Mouse (Mus musculus): ENCODE measurements around the gene Glis3. TPM values are rescaled to one million over a fixed set of nuclear protein-coding genes. Genes with fewer than 3 reads are reported as not detected.

Gene Glis3
- 0.06 TPM in 1 of 2 replicates, not detected in the other for polyA plus RNA-seq (2012; ENCODE audit: insufficient read depth, low replicate concordance)

DNA sequence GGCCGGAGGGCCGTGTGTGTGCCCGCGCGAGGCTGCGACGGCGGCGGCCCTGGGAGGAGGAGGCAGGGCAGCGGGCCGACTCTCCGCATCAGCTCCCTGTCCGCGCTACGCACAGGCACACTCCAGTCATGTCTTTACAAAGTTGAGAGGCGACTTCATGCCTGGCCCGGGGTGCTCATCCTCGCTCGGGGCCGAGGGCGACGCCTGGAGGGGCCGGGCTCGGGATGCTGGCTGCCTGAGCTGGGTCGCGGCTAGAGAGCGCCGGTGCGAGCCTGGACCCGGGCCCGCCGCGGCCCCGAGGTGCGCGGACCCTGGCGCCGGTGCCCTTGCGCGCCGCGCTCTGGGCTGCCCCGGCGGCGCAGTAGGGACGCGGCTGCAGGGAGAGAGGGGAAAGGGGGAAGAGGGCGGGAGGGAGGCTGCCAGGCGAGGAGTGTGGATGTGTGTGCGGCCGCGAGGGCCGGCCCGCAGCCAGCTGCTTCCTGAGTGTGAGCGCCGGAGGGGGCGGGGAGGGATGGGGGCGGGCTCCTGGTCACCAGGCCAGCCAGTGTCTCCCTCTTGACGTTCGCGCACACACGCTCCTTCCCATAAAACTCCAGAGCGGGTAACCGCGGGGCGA is at the start of gene Glis3:
TSS of gene Glis3 (minus strand) at position 302 of the 616 bp plus-strand sequence.
- peak within 1 kb of the TSS; percentile 92 for H3K4me3 ChIP-seq (replicated peaks)

DNA sequence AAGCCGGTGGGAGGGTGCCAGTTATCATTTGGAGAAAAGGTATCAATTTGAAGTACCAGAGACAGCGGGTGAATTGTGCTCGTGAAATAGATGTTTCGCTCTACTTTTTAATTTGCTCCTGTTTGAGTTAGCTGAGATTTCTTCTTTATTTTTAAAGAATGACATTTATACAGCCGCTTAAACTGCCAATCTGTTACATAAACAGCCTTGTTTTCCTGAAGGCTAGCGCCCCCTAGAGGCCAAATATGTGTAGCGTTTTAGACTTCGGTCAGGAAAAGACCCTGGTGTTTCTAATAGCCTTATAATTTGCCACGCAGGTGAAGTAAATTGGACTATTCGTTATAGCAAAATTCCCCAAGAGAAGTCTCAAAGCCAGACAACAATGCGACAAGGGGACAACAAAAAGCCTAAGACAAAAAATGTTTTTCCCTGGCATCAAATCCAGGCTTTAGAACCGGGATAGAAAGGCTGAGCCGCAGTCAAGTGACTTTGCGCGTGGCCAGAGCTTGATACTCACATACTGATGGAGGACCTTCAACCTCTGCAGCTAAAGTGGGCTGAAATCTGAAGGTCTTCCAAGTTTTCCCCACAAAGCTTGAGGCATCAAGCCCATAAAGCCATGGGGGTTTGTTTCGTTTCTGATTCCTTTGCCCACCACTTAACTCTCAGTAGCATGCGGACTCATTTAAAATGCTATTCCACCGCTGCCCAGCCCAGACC is 46.4 kb upstream of the Glis3 start:
- Histone ChIP-seq H3K4me1 (no peaks in the 10 kb centered on the region), H3K4me3 (replicated peaks) (no peak overlapping the region), H3K36me3 (replicated peaks; ENCODE audit: low read length) (no peaks in the 10 kb centered on the region), H3K9me3 (peaks cover 2% of the 10 kb centered on the region; the same call in 1 of the 2 replicates), H3K27me3 (replicated peaks) (peaks cover 4% of the 10 kb centered on the region)
- TF ChIP-seq FLI1 (IDR thresholded peaks at IDR 0.05; ENCODE audit: low read length) (no peak), GATA1 (IDR thresholded peaks at IDR 0.05; ENCODE audit: borderline replicate concordance, low read length) (no peak)

More for the DNA sequence above, at the start of gene Glis3:
- Histone ChIP-seq H3K36me3 (replicated peaks; ENCODE audit: low read length) (no peaks in the 10 kb centered on the region), H3K27me3 (replicated peaks) (peaks cover 67% of the 10 kb centered on the region), H3K4me1 (peaks cover 27% of the 10 kb centered on the region), H3K9me3 (0 out of 2 replicates have a peak, but pooled peaks cover 4% of the 10 kb centered on the region)
- TF ChIP-seq FLI1 (IDR thresholded peaks at IDR 0.05; ENCODE audit: low read length), result no peak
- no peak for TF ChIP-seq GATA1 (IDR thresholded peaks at IDR 0.05; ENCODE audit: borderline replicate concordance, low read length)

DNA sequence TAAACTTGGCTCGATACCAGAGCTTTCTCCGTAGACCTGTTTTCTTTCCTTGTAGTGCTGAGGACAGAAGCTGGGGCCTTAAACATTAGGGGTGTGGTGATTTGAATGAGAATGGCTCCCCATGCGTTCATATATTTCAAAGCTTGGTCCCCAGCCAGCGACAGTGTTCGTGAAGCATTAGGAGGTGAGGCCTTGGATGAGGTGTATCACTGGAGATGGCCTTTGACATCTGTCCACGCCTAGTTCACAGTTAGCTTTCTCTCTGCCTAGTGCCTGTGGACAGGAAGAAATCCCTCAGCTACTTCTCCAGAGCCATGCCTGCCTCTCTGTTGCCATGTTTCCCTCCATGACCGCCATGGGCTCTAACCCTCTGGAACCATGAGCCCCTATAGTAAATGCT is 44.8 kb upstream of the Glis3 start:
- Histone ChIP-seq H3K4me3 (replicated peaks) (no peak overlapping the region), H3K27me3 (replicated peaks) (peaks cover 4% of the 10 kb centered on the region), H3K4me1 (no peaks in the 10 kb centered on the region), H3K9me3 (peaks cover 2% of the 10 kb centered on the region; the same call in 1 of the 2 replicates), H3K36me3 (replicated peaks; ENCODE audit: low read length) (no peaks in the 10 kb centered on the region)
- no peak for TF ChIP-seq FLI1 (IDR thresholded peaks at IDR 0.05; ENCODE audit: low read length)
- TF ChIP-seq GATA1 (IDR thresholded peaks at IDR 0.05; ENCODE audit: borderline replicate concordance, low read length), result no peak

DNA sequence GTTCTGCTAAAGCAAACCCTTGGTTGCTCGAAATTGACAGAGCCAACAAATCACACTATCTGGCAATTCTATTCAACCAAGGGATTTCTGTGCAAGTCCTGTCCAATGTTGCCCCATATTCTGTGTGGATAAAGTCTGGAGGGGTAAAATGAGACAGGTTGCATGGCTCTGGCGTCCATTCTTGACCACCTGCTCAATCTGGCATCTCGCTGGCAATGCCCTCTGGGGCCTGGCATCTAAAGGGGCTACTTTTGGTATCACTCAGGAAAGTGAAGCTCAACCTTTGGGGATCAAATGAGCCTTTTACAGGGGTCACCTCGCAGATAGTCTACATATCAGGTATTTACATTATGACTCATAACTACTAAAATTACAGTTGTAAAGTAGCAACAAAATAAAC is 42.7 kb upstream of the Glis3 start:
- Histone ChIP-seq H3K4me1 (no peaks in the 10 kb centered on the region), H3K36me3 (replicated peaks; ENCODE audit: low read length) (no peaks in the 10 kb centered on the region), H3K9me3 (peaks cover 2% of the 10 kb centered on the region; the same call in 1 of the 2 replicates), H3K4me3 (replicated peaks) (no peak overlapping the region), H3K27me3 (replicated peaks) (peaks cover 2% of the 10 kb centered on the region)
- no peak for TF ChIP-seq GATA1 (IDR thresholded peaks at IDR 0.05; ENCODE audit: borderline replicate concordance, low read length)
- TF ChIP-seq FLI1 (IDR thresholded peaks at IDR 0.05; ENCODE audit: low read length), result no peak

DNA sequence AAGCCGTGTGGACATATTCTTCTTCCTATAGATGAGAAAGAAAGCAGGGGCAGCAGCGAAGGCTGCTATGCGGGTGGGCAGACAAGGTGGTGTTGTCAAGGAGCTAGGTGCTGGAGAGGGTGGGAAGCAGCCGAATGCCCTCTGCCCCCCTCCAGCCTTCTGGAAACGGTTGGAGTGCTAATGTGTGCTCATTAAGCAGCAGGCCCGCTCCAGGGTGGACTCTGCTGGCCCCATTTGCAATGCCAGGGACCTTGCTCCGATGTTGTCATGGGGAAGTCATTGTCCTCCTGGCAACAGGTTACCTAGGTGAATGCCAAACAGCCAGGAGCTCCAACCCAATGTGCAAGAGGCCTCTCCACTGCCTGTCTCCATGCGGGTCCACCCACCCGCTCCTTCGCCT is 42.0 kb upstream of the Glis3 start:
- Histone ChIP-seq H3K9me3 (peaks cover 2% of the 10 kb centered on the region; the same call in 1 of the 2 replicates), H3K4me1 (no peaks in the 10 kb centered on the region), H3K27me3 (replicated peaks) (peaks cover 2% of the 10 kb centered on the region), H3K4me3 (replicated peaks) (no peak overlapping the region), H3K36me3 (replicated peaks; ENCODE audit: low read length) (no peaks in the 10 kb centered on the region)
- TF ChIP-seq FLI1 (IDR thresholded peaks at IDR 0.05; ENCODE audit: low read length) (no peak), GATA1 (IDR thresholded peaks at IDR 0.05; ENCODE audit: borderline replicate concordance, low read length) (no peak)

DNA sequence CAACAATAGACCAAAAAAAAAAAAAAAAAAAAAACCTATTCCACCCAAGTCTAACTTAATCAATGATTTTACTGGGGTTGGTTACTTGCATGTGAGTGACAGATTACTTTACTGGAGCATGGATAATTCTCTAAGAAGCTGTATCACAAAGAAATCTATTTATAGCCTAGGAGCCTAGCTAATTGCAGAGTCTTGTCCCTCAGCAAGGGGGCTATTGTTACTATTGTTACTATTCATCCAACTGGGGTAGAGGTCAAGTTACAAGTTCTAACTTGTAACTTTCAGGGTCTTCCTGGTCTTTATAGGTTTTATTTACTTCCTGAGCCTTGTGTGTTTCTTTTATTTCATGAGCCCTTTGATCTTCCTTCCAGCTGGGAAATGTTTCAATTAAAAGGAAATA is 40.1 kb upstream of the Glis3 start:
- Histone ChIP-seq H3K9me3 (peaks cover 2% of the 10 kb centered on the region; the same call in 1 of the 2 replicates), H3K4me1 (no peaks in the 10 kb centered on the region), H3K27me3 (replicated peaks) (peaks cover 2% of the 10 kb centered on the region), H3K4me3 (replicated peaks) (no peak overlapping the region), H3K36me3 (replicated peaks; ENCODE audit: low read length) (no peaks in the 10 kb centered on the region)
- TF ChIP-seq GATA1 (IDR thresholded peaks at IDR 0.05; ENCODE audit: borderline replicate concordance, low read length), result no peak
- no peak for TF ChIP-seq FLI1 (IDR thresholded peaks at IDR 0.05; ENCODE audit: low read length)

DNA sequence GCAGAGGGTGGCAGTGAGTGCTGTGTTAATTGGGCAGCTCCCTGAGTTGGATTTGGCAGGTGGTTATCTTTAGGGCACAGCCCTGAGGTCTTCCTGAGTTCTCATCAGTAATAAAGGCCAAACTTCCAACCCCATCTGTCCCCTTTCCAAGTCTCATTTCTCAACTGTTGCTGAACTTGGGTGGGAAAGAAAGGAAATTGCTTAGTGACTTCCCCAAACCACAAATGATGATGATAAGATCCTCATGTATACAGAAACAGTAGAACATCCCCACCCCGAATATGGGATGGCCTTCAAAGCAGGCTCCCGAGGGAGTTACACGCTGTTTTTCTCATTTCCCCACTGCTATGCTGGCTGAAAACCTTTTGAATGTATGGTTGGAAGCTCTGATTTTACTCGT is 34.8 kb upstream of the Glis3 start:
- peaks cover 5% of the 10 kb centered on the region; the same call in 1 of the 2 replicates for H3K9me3 ChIP-seq
- TF ChIP-seq FLI1 (IDR thresholded peaks at IDR 0.05; ENCODE audit: low read length), result no peak
- TF ChIP-seq GATA1 (IDR thresholded peaks at IDR 0.05; ENCODE audit: borderline replicate concordance, low read length), result no peak
- H3K4me1 ChIP-seq, result no peaks in the 10 kb centered on the region
- no peaks in the 10 kb centered on the region for H3K36me3 ChIP-seq (replicated peaks; ENCODE audit: low read length)
- no peak overlapping the region for H3K4me3 ChIP-seq (replicated peaks)
- H3K27me3 ChIP-seq (replicated peaks), result no peaks in the 10 kb centered on the region

DNA sequence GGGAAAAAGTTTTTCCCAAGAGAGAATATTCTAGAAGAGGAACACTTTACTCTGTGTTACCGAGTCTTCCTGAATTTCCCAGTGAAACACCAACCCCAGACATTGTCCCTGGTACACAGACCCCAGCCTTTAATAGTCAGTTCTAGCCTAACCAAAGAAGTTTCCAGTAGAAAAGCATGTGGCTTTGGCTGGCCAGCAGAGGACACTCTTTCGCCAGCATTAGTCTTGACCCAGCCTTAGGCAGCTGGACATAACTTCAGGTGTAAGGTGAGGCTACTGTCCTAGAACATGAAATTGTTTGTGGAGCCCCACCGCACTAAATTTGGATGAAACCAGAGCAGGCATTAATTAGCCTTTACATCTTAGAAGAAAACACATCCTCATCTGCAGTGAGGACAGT is 17.8 kb upstream of the Glis3 start:
- TF ChIP-seq GATA1 (IDR thresholded peaks at IDR 0.05; ENCODE audit: borderline replicate concordance, low read length) (no peak), FLI1 (IDR thresholded peaks at IDR 0.05; ENCODE audit: low read length) (no peak)
- H3K4me3 ChIP-seq (replicated peaks), result no peak overlapping the region
- H3K4me1 ChIP-seq, result no peaks in the 10 kb centered on the region
- H3K9me3 ChIP-seq, result no peaks in the 10 kb centered on the region
- peaks cover 4% of the 10 kb centered on the region for H3K27me3 ChIP-seq (replicated peaks)
- H3K36me3 ChIP-seq (replicated peaks; ENCODE audit: low read length), result no peaks in the 10 kb centered on the region

DNA sequence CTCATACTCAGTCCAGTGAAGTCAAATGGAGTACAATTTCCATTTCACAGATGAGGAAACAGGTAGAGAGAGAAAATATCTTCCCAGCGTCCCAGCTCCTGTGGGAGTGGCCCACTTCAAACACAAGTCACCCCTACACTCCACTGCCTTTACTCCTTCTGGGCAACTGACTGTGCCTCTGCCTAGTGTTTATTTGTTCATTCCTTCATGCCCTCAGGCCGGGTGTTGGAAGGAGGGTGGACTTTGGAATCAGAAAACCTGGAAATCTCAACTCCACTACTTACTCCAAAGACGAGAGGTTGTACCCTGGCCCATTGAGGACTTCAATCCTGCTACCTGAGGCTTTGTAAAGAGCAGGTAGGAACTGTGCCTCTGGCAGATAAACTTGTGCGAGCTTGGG is 6.5 kb upstream of the Glis3 start:
- H3K4me3 ChIP-seq (replicated peaks), result no peak overlapping the region
- TF ChIP-seq GATA1 (IDR thresholded peaks at IDR 0.05; ENCODE audit: borderline replicate concordance, low read length) (no peak), FLI1 (IDR thresholded peaks at IDR 0.05; ENCODE audit: low read length) (no peak)
- peaks cover 24% of the 10 kb centered on the region for H3K27me3 ChIP-seq (replicated peaks)
- no peaks in the 10 kb centered on the region for H3K4me1 ChIP-seq
- H3K36me3 ChIP-seq (replicated peaks; ENCODE audit: low read length), result no peaks in the 10 kb centered on the region
- 0 out of 2 replicates have a peak, but pooled peaks cover 7% of the 10 kb centered on the region for H3K9me3 ChIP-seq

DNA sequence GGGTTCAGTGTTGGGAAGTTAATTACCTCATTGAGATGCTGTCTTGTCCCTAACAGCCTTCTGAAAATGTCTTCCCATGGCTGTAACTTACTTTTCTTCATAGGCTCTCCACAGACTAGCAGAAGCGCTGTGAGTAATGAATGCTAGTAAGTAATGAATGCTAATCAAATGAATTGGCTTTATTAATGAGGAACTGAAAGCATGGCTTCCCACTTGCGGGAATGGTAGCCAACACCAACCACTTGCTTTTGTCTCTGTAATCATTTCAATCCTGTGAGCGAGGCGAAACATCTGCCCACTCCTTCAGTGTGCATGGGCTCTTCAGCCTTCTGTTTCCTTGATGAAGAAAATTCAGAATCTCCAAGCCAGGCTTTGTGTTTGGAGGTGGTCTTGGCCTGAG is 5.6 kb upstream of the Glis3 start:
- H3K4me1 ChIP-seq, result no peaks in the 10 kb centered on the region
- H3K36me3 ChIP-seq (replicated peaks; ENCODE audit: low read length), result no peaks in the 10 kb centered on the region
- H3K4me3 ChIP-seq (replicated peaks), result no peak overlapping the region
- TF ChIP-seq GATA1 (IDR thresholded peaks at IDR 0.05; ENCODE audit: borderline replicate concordance, low read length), result no peak
- no peak for TF ChIP-seq FLI1 (IDR thresholded peaks at IDR 0.05; ENCODE audit: low read length)
- peaks cover 28% of the 10 kb centered on the region for H3K27me3 ChIP-seq (replicated peaks)
- 0 out of 2 replicates have a peak, but pooled peaks cover 7% of the 10 kb centered on the region for H3K9me3 ChIP-seq
